Mouse (Mus musculus) spleen, adult 2 months (tissue): ENCODE measurements around the gene Stx12.

Experiments used
- CTCF ChIP-seq: fragments of 200-500 bp; IDR thresholded peaks from 2 replicates; pipeline ENCODE4 v1.5.1; 2011; ENCODE audit warnings: mild to moderate bottlenecking, inconsistent platforms; ENCODE audit not compliant: insufficient read depth, insufficient read length, insufficient replicate concordance; ENCODE audit errors: extremely low read depth
- POLR2A ChIP-seq: fragments of 200-500 bp; IDR thresholded peaks from 2 replicates; pipeline ENCODE4 v1.6.1; 2011; ENCODE audit warnings: low read depth, low read length, inconsistent platforms

DNA sequence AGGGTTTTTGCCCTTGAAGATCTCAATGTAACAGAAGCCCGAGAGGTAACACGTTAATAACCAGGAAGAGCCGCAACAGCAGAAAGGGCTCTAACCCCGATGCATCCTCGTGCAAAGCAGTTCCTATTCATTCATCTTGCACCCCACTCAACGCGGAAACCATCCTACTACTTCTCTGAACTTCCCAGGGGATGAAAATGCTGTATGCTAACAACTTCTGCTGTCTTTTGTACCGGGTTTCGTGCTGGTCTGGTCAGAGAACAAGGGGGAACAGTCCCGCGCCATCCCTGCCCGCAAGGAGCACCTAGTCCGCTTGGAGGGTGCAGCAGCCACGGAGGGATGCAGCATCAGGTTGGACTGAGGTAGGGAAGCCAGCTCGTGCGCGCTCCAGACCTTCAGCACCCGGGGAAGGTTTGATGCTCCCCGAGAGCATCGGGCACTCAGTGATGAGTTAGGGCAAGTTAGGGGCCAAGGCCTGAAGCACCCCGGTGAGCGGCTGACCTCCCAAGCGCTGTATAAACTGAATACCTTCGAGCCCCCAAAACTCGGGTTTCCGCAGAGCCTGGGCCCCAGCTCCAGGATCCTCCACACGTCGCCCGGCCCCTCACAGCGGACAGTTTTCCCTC lies 41.9 kb downstream of the Stx12 start:
- no peak for TF ChIP-seq CTCF
- no peak for TF ChIP-seq POLR2A
